Mouse (Mus musculus) megakaryocyte-erythroid progenitor cell, adult 5 weeks (primary cell): ENCODE data around the gene Lmcd1. TPM values are rescaled to one million over a fixed set of nuclear protein-coding genes. Genes with fewer than 3 reads are reported as not detected.

ENCODE experiments used
- polyA plus RNA-seq: library from polyadenylated mRNA; stranded (reverse); fragments of >175 nt; gene quantifications from 2 replicates; pipeline ENCODE4 v1.2.3, GENCODE M21; 2012

The Lmcd1 gene
- polyA plus RNA-seq: 1.5 and 1.6 TPM in 2 replicates

DNA sequence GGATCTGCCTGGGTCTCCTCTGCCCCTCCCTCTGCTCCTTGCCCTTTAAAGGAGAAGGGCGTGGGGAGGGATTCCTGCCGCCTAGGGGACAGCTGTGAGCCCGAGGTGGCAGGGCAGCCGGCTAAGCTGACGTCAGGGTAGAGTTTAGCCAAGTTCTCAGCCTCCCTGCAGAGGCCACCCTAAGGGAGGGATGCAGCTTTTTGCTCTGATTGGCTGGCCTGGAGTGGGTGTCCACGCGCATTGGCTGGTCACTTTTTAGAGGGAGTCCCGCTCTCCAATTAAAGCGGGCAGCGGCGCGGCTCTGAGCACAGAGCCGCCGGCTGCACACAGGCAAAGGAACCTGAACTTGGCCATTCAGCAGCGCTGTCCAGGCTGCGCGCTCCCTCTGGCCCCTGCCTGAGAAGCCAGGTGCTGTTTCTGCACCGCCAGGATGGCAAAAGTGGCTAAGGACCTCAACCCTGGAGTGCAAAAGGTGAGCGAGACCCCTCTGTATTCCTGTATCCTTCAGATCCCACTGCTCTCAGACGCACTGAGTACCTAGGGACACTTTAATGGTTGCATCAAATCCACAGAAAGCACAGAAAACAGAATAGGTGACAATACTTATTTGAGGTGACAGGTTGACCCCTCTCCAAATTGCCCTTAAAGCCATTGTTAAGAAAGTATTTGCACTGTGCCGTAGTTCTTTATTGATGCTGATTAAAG lies at the start of gene Lmcd1:
Lmcd1 (plus strand) TSS at position 258 of the 705 bp plus-strand sequence.

Other genes with a start within 250 kb of the Lmcd1 start
- gene Ssu2, start 114.3 kb downstream of the Lmcd1 start, polyA plus RNA-seq: not detected in 2 replicates
- not detected in 2 replicates for gene Cav3, start 185.7 kb downstream of the Lmcd1 start, polyA plus RNA-seq
- 0.01 and 0.02 TPM in 2 replicates for gene Oxtr, start 216.2 kb downstream of the Lmcd1 start, polyA plus RNA-seq